Mouse (Mus musculus) kidney, postnatal 4 days (tissue): ENCODE data around the gene AC124502.3.
"Not testable (repeated sequence)": the region's sequence is repeated elsewhere in the genome, so short reads cannot be mapped to it uniquely, and the experiment has no call there.

ENCODE experiments used
- DNase-seq, 2 experiments: peaks; one replicate each; pipeline ENCODE4 v3.0.0; 2021; ENCODE audit warnings: mixed read lengths in 2 of 2

The AC124502.3 gene

GRCm38 (mm10) chr19:5085145-5085863 is 46.6 kb downstream of the AC124502.3 start, which contains the start of gene Tmem151a:
Gene Tmem151a, minus strand, starts transcription at chr19:5085531.
- peak; percentile 44 to 56 for DNase-seq

- DNase-seq = not testable (repeated sequence)
Measured at GRCm38 (mm10) chr19:5086533-5086932, 47.8 kb downstream of the AC124502.3 start.

GRCm38 (mm10) chr19:5087884-5088728 is 49.4 kb downstream of the AC124502.3 start, which contains the start of gene Yif1a:
Gene Yif1a, plus strand, starts transcription at chr19:5088538.
- DNase-seq = peak; percentile 98

- no peak for DNase-seq
Measured at GRCm38 (mm10) chr19:5089324-5089723, 50.6 kb downstream of the AC124502.3 start.

GRCm38 (mm10) chr19:5092083-5092482 is 53.4 kb downstream of the AC124502.3 start:
- DNase-seq = no peak

- DNase-seq = no peak
Measured at GRCm38 (mm10) chr19:5093481-5094242, 55.0 kb downstream of the AC124502.3 start.

GRCm38 (mm10) chr19:5094243-5094632 is 55.5 kb downstream of the AC124502.3 start:
- peak; percentile 98 to 99 for DNase-seq

- DNase-seq = no peak
Measured at GRCm38 (mm10) chr19:5094746-5095417, 56.2 kb downstream of the AC124502.3 start.

GRCm38 (mm10) chr19:5095887-5096474 is 57.3 kb downstream of the AC124502.3 start:
- no peak for DNase-seq

- no peak for DNase-seq
Measured at GRCm38 (mm10) chr19:5097521-5098362, 59.1 kb downstream of the AC124502.3 start.

GRCm38 (mm10) chr19:5098363-5099143 is 59.9 kb downstream of the AC124502.3 start, which contains the start of gene Cnih2:
Gene Cnih2, minus strand, starts transcription at chr19:5098521.
- DNase-seq = peak; percentile 78 to 84
